Comparison of ENCODE assay signal across 20 mouse cellular contexts in the genomic region with DNA sequence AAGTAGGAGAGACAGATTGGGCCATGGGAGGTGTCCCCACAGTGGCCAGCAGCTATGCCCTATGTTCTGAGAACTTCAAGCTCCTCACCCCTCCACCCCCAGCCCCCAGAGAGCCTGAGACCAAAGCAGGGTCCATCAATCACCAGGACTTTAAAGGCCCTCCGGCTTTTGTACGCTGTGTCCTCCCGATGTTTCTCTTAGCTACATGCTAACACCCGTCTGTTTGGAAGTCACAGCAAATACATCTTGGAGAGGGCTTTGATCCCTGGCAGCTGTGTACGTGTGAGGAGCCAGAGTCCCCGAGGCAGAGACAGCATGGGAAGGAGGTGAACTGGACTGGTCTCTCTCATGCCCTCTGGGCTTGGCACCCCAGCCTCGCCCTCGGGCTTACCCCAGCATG. TPM values are rescaled to one million over a fixed set of nuclear protein-coding genes. Genes with fewer than 3 reads are reported as not detected.
A peak's percentile ranks its signal among the peaks of the same experiment; 100 is the strongest.
DNase-seq lines count a peak whose midpoint lies in the region; ATAC-seq and TF ChIP-seq lines count a peak whose summit lies in the region.
"Had no signal": no experiment of that assay in that cellular context is flagged by ENCODE, and none has a peak within 500 bp of the region (broad histone marks: within the 10 kb centered on the region; RNA-seq: fewer than 3 reads in every experiment).

No protein-coding gene starts in this region.

- H3K4me1 ChIP-seq in forebrain, embryonic 11.5 days (replicated peaks; ENCODE audit: control insufficient read depth, insufficient read depth, low read length): no peaks in the 10 kb centered on the region
- no peaks in the 10 kb centered on the region for H3K4me1 ChIP-seq in forebrain, embryonic 12.5 days
- no peaks in the 10 kb centered on the region for H3K4me1 ChIP-seq in lung, postnatal 0 days (ENCODE audit: insufficient read depth, low read depth, low read length)
- H3K4me1 ChIP-seq: hindbrain, embryonic 12.5 days had no signal

- no peak for ATAC-seq in forebrain, embryonic 11.5 days (replicated peaks; ENCODE audit: low FRiP score)
- no peak for ATAC-seq in forebrain, embryonic 12.5 days (ENCODE audit: low FRiP score)
- ATAC-seq in lung, postnatal 0 days: peak; percentile 86
- ATAC-seq in inflammation-experienced regulatory T-cells, adult 6 months: no peak
- ATAC-seq: forebrain, embryonic 14.5 days; intestine, embryonic 16.5 days; midbrain, embryonic 16.5 days had no signal

- TF ChIP-seq CTCF in lung, postnatal 0 days (IDR thresholded peaks at IDR 0.05): no peak

- WGBS in forebrain, embryonic 11.5 days: 92% methylated on average over 8 of the region's 8 CpGs
- WGBS in forebrain, embryonic 12.5 days: 91% methylated on average over 8 of the region's 8 CpGs
- 27% methylated on average over 8 of the region's 8 CpGs for WGBS in lung, postnatal 0 days

- DNase-seq in forebrain, embryonic 11.5 days (ENCODE audit: low spot score): peak; percentile 47
- peak; percentile 23 for DNase-seq in forelimb bud, embryonic 11.5 days (ENCODE audit: low read depth, low spot score)
- peak; percentile 88 for DNase-seq in lung, postnatal 0 days (ENCODE audit: low spot score)
- DNase-seq in lung, postnatal 4 days: peak; percentile 68 to 88
- DNase-seq in gastrocnemius, postnatal 4 days (ENCODE audit: low spot score in 2 of 2): no peak
- DNase-seq: cerebellum, adult 2 months had no signal

- no peak overlapping the region for H3K27ac ChIP-seq in forebrain, embryonic 11.5 days (ENCODE audit: low read depth, low read length)
- no peak overlapping the region for H3K27ac ChIP-seq in forebrain, embryonic 12.5 days
- H3K27ac ChIP-seq in lung, postnatal 0 days (ENCODE audit: low read length): peak overlapping the region; percentile 82
- H3K27ac ChIP-seq: embryonic facial prominence, embryonic 10.5 days; embryonic facial prominence, embryonic 15.5 days; hindbrain, embryonic 12.5 days; hindbrain, postnatal 0 days; layer of hippocampus, adult 2 months; limb, embryonic 13.5 days had no signal

- H3K27me3 ChIP-seq in forebrain, embryonic 11.5 days (ENCODE audit: control insufficient read depth, insufficient read depth, low read length): no peaks in the 10 kb centered on the region
- H3K27me3 ChIP-seq in forebrain, embryonic 12.5 days: peaks cover 17% of the 10 kb centered on the region
- no peaks in the 10 kb centered on the region for H3K27me3 ChIP-seq in lung, postnatal 0 days (replicated peaks; ENCODE audit: insufficient read depth, low read length)
- H3K27me3 ChIP-seq: embryonic facial prominence, embryonic 15.5 days; hindbrain, embryonic 12.5 days had no signal

- TF ChIP-seq EP300 in lung, postnatal 0 days (IDR thresholded peaks at IDR 0.05): peak; percentile 97

- H3K4me2 ChIP-seq in forebrain, embryonic 11.5 days (ENCODE audit: low read depth, low read length, severe bottlenecking): no peak overlapping the region
- no peak overlapping the region for H3K4me2 ChIP-seq in forebrain, embryonic 12.5 days
- H3K4me2 ChIP-seq in lung, postnatal 0 days (replicated peaks; ENCODE audit: low read depth, low read length): no peak overlapping the region
- H3K4me2 ChIP-seq: embryonic facial prominence, embryonic 15.5 days; heart, embryonic 11.5 days; hindbrain, embryonic 12.5 days; limb, embryonic 13.5 days; liver, embryonic 11.5 days; midbrain, embryonic 11.5 days had no signal

- no peaks in the 10 kb centered on the region for H3K9me3 ChIP-seq in forebrain, embryonic 11.5 days (ENCODE audit: control insufficient read depth, low read length)
- H3K9me3 ChIP-seq in forebrain, embryonic 12.5 days: no peaks in the 10 kb centered on the region
- no peaks in the 10 kb centered on the region for H3K9me3 ChIP-seq in lung, postnatal 0 days (ENCODE audit: low read length)
- H3K9me3 ChIP-seq: embryonic facial prominence, embryonic 15.5 days; hindbrain, embryonic 12.5 days had no signal

- no peak overlapping the region for H3K4me3 ChIP-seq in forebrain, embryonic 11.5 days (ENCODE audit: low read depth, low read length)
- H3K4me3 ChIP-seq in forebrain, embryonic 12.5 days (replicated peaks): no peak overlapping the region
- no peak overlapping the region for H3K4me3 ChIP-seq in lung, postnatal 0 days (ENCODE audit: low read depth, low read length)
- H3K4me3 ChIP-seq: embryonic facial prominence, embryonic 10.5 days; embryonic facial prominence, embryonic 15.5 days; hindbrain, embryonic 12.5 days; layer of hippocampus, adult 2 months; limb, embryonic 13.5 days had no signal

- H3K36me3 ChIP-seq in forebrain, embryonic 11.5 days (ENCODE audit: control insufficient read depth, insufficient read depth, low read length): no peaks in the 10 kb centered on the region
- H3K36me3 ChIP-seq in forebrain, embryonic 12.5 days (replicated peaks): no peaks in the 10 kb centered on the region
- H3K36me3 ChIP-seq in lung, postnatal 0 days (ENCODE audit: insufficient read depth, low read length): no peaks in the 10 kb centered on the region
- H3K36me3 ChIP-seq: embryonic facial prominence, embryonic 10.5 days; embryonic facial prominence, embryonic 15.5 days; hindbrain, embryonic 12.5 days; limb, embryonic 13.5 days had no signal

- H3K9ac ChIP-seq in forebrain, embryonic 11.5 days (ENCODE audit: low read length): no peak overlapping the region
- no peak overlapping the region for H3K9ac ChIP-seq in forebrain, embryonic 12.5 days
- H3K9ac ChIP-seq in lung, postnatal 0 days (replicated peaks; ENCODE audit: low read depth): no peak overlapping the region
- H3K9ac ChIP-seq: embryonic facial prominence, embryonic 15.5 days; hindbrain, embryonic 12.5 days; limb, embryonic 13.5 days had no signal

RNA-seq across cellular contexts. Expression of a gene that starts 14.2 kb away (rescaled TPM):
- polyA plus RNA-seq in forebrain, embryonic 11.5 days (2014; fragmentation: Nextera tagmentation; extraction: Ambion mirVana): 24.6 and 28.2 TPM in 2 replicates
- 27.5 and 32.9 TPM in 2 replicates for polyA plus RNA-seq in forebrain, embryonic 12.5 days (2016; fragmentation: Nextera tagmentation; extraction: Ambion mirVana)
- 6.0 and 7.4 TPM in 2 replicates for polyA plus RNA-seq in lung, postnatal 0 days (2015; fragmentation: Nextera tagmentation; extraction: Ambion mirVana)
- 10 to 100 TPM; 11.6 to 18.9 (median 11.9) TPM for polyA plus RNA-seq in inflammation-experienced regulatory T-cells, adult 6 months (2017; shearing (Covaris generic))
- 10 to 100 TPM; 21.8 to 25.6 TPM for total RNA-seq in gastrocnemius, postnatal 4 days (2021)

Comparison
In these comparisons a context has a peak if more than half of its experiments do, and no peak if none do; other contexts are left out.
1. DNase-seq: peak in forebrain, embryonic 11.5 days (single experiment), forelimb bud, embryonic 11.5 days (single experiment), lung, postnatal 0 days (single experiment) and lung, postnatal 4 days (2 of 2); none in gastrocnemius, postnatal 4 days (0 of 2).